Mouse (Mus musculus): ENCODE measurements around the gene Slc46a3. TPM values are rescaled to one million over a fixed set of nuclear protein-coding genes. Genes with fewer than 3 reads are reported as not detected.
A peak's percentile ranks its signal among the peaks of the same experiment; 100 is the strongest.
"Not testable (repeated sequence)": the region's sequence is repeated elsewhere in the genome, so short reads cannot be mapped to it uniquely, and the experiment has no call there.

Slc46a3 gene
- polyA plus RNA-seq, 1 experiment from 2014 or later: 2.5 TPM

- Histone ChIP-seq H3K27me3 (replicated peaks; ENCODE audit: low read depth, poor library complexity, severe bottlenecking) (no peaks in the 10 kb centered on the region), H3K36me3 (replicated peaks) (no peaks in the 10 kb centered on the region), H3K4me1 (peaks cover 11% of the 10 kb centered on the region), H3K27ac (replicated peaks) (no peak overlapping the region), H3K4me3 (no peak overlapping the region), H3K9me3 (0 out of 2 replicates have a peak, but pooled peaks cover 4% of the 10 kb centered on the region)
- DNase-seq (ENCODE audit: low spot score): no peak
- WGBS: 85% methylated on average over 12 of the region's 12 CpGs
These were observed 16.3 kb upstream of the Slc46a3 start for GRCm38 (mm10) chr5:147910807-147911509.

DNA sequence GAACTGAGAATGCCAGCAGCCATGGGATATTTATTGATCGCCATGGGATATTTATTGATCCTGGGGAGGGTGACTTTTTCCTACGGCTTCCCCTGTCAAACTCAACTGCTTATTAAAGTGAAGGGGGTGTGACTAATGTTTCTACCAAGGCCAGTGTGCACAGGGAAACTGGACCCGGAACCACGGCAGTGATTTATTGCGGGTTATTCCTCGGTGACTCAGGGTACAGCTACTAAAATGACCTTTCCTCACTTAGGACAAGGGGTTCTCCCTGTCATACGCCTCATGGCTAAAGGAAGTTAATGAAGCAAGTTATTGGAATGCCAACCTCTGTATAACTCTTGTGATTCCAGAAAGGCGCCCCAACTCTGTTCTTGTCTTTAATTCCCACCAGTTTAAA lies 13.2 kb upstream of the Slc46a3 start:
- Histone ChIP-seq H3K27me3 (replicated peaks; ENCODE audit: low read depth, poor library complexity, severe bottlenecking) (no peaks in the 10 kb centered on the region), H3K27ac (replicated peaks) (no peak overlapping the region), H3K36me3 (replicated peaks) (no peaks in the 10 kb centered on the region), H3K9me3 (0 out of 2 replicates have a peak, but pooled peaks cover 4% of the 10 kb centered on the region), H3K4me1 (no peaks in the 10 kb centered on the region), H3K4me3 (no peak overlapping the region)
- WGBS: 92% methylated on average over 8 of the region's 8 CpGs
- DNase-seq (ENCODE audit: low spot score): no peak

DNA sequence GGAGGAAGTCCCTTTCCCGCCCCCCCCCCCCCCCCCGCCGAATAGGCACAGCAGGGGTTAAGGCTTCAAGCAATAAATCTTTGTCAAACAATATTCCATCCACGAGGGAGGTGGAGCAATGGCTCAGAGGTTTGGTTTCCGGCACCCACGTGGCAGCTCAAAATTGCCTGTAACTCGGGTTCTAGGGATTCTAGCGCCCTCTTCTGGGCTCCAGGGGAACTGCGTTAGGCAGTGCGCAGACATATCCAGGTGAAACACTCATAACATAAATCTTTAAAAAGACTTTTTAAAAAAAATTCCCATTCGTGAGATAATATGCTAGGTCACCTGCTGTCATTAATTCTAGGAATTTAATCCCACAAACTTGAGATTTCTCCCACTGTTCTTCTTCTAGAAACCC lies 12.5 kb upstream of the Slc46a3 start:
- no peaks in the 10 kb centered on the region for H3K27me3 ChIP-seq (replicated peaks; ENCODE audit: low read depth, poor library complexity, severe bottlenecking)
- WGBS: 56% methylated on average over 11 of the region's 11 CpGs
- no peak for DNase-seq (ENCODE audit: low spot score)
- no peaks in the 10 kb centered on the region for H3K4me1 ChIP-seq
- H3K27ac ChIP-seq (replicated peaks): no peak overlapping the region
- 0 out of 2 replicates have a peak, but pooled peaks cover 4% of the 10 kb centered on the region for H3K9me3 ChIP-seq
- no peaks in the 10 kb centered on the region for H3K36me3 ChIP-seq (replicated peaks)
- no peak overlapping the region for H3K4me3 ChIP-seq

- Histone ChIP-seq H3K36me3 (replicated peaks) (no peaks in the 10 kb centered on the region), H3K4me1 (no peaks in the 10 kb centered on the region), H3K9me3 (no peaks in the 10 kb centered on the region), H3K27me3 (replicated peaks; ENCODE audit: low read depth, poor library complexity, severe bottlenecking) (no peaks in the 10 kb centered on the region), H3K4me3 (no peak overlapping the region), H3K27ac (replicated peaks) (no peak overlapping the region)
- WGBS: 85% methylated on average over 9 of the region's 9 CpGs
- DNase-seq (ENCODE audit: low spot score): no peak
These were observed 8.6 kb upstream of the Slc46a3 start for GRCm38 (mm10) chr5:147903166-147903565.

- Histone ChIP-seq H3K27ac (replicated peaks) (no peak overlapping the region), H3K4me1 (no peaks in the 10 kb centered on the region), H3K9me3 (no peaks in the 10 kb centered on the region), H3K36me3 (replicated peaks) (no peaks in the 10 kb centered on the region), H3K4me3 (no peak overlapping the region), H3K27me3 (replicated peaks; ENCODE audit: low read depth, poor library complexity, severe bottlenecking) (no peaks in the 10 kb centered on the region)
- DNase-seq (ENCODE audit: low spot score): no peak
- 86% methylated on average over 15 of the region's 15 CpGs for WGBS
These were observed 7.6 kb upstream of the Slc46a3 start for GRCm38 (mm10) chr5:147902008-147902757.

- 62% methylated on average over 4 of the region's 4 CpGs for WGBS
- peaks cover 17% of the 10 kb centered on the region for H3K27me3 ChIP-seq (replicated peaks; ENCODE audit: low read depth, poor library complexity, severe bottlenecking)
- DNase-seq (ENCODE audit: low spot score): no peak
- H3K4me3 ChIP-seq: no peak overlapping the region
- no peak overlapping the region for H3K27ac ChIP-seq (replicated peaks)
- H3K9me3 ChIP-seq: no peaks in the 10 kb centered on the region
- H3K36me3 ChIP-seq (replicated peaks): no peaks in the 10 kb centered on the region
- H3K4me1 ChIP-seq: peaks cover 11% of the 10 kb centered on the region
These were observed 4.4 kb upstream of the Slc46a3 start for GRCm38 (mm10) chr5:147898968-147899549.

DNA sequence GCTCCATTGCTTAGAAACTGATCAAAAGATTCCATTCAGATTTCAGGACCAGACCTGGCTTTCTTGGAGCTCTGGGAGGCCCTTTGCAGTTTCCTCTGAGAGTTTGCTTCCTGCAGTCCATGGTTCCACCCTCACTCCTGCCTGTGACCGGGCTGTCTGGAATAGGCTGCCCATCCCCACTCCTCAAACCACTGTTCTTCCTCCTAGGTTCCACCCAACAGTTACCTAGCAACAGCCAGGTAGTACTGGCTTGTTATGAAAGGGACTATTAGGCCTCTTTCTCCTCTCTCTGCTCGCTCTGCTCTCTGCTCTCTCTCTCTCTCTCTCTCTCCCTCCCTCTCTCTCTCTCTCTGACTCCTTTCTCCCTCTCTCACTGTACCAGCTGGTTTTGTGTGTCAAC lies 3.6 kb upstream of the Slc46a3 start:
- 70% methylated on average over 2 of the region's 2 CpGs for WGBS
- DNase-seq (ENCODE audit: low spot score): no peak
- Histone ChIP-seq H3K4me1 (peaks cover 19% of the 10 kb centered on the region), H3K27me3 (replicated peaks; ENCODE audit: low read depth, poor library complexity, severe bottlenecking) (peaks cover 25% of the 10 kb centered on the region), H3K9me3 (no peaks in the 10 kb centered on the region), H3K4me3 (no peak overlapping the region), H3K36me3 (replicated peaks) (no peaks in the 10 kb centered on the region), H3K27ac (replicated peaks) (no peak overlapping the region)

DNA sequence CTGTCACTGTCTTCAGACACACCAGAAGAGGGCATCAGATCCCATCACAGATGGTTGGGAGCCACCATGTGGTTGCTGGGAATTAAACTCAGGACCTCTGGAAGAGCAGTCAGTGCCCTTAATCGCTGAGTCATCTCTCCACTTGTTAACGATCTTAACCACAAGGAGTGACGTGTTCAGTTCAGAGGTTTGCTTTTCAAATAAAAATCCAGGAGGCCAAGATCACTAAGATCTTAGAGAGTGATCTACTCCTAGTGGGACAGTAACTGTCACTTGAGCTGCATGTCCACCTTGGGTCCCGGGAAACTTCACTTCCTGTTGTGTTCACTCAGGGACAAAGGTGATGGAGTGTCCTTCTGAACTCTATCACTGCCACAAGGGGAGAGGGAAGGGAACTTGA lies 1.9 kb upstream of the Slc46a3 start:
- not testable (repeated sequence) for H3K36me3 ChIP-seq (replicated peaks); H3K4me3 ChIP-seq; H3K27ac ChIP-seq (replicated peaks); DNase-seq (ENCODE audit: low spot score); H3K9me3 ChIP-seq
- 90% methylated on average over 4 of the region's 4 CpGs for WGBS
- Histone ChIP-seq H3K4me1 (peaks cover 25% of the 10 kb centered on the region), H3K27me3 (replicated peaks; ENCODE audit: low read depth, poor library complexity, severe bottlenecking) (peaks cover 42% of the 10 kb centered on the region)

- Histone ChIP-seq H3K27ac (replicated peaks) (no peak overlapping the region), H3K4me3 (peak overlapping the region; percentile 74), H3K36me3 (replicated peaks) (no peaks in the 10 kb centered on the region), H3K27me3 (replicated peaks; ENCODE audit: low read depth, poor library complexity, severe bottlenecking) (peaks cover 42% of the 10 kb centered on the region), H3K4me1 (peaks cover 25% of the 10 kb centered on the region), H3K9me3 (no peaks in the 10 kb centered on the region)
- peak; percentile 35 for DNase-seq (ENCODE audit: low spot score)
- WGBS: 23% methylated on average over 16 of the region's 16 CpGs
These were observed 1.0 kb upstream of the Slc46a3 start for GRCm38 (mm10) chr5:147895436-147896198.

GRCm38 (mm10) chr5:147893766-147894454 lies 705 bp downstream of the Slc46a3 start:
- Histone ChIP-seq H3K36me3 (replicated peaks) (no peaks in the 10 kb centered on the region), H3K27me3 (replicated peaks; ENCODE audit: low read depth, poor library complexity, severe bottlenecking) (peaks cover 42% of the 10 kb centered on the region), H3K4me1 (peaks cover 25% of the 10 kb centered on the region), H3K4me3 (peak overlapping the region; percentile 74), H3K27ac (replicated peaks) (no peak overlapping the region), H3K9me3 (no peaks in the 10 kb centered on the region)
- 3% methylated on average over 25 of the region's 25 CpGs for WGBS
- no peak for DNase-seq (ENCODE audit: low spot score)

DNA sequence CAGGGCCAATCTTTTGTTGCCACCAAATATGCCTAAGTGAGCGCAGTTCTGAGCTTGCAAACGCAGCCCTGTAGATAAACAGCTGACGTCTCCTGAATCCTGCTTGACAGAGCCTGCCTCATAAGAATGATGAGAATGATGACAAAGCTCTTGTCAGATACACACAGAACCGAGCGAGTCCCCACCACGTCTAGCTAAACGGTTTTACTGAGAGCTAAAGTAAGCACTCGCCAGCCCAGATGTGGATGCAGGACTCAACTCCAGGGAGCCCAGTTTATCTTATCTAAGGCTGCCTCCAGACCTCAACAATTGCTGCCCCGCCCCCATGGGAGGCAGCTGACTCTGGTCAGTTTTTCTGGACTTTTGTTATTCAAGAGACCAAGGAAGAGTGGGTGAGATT lies 1.5 kb downstream of the Slc46a3 start:
- no peak overlapping the region for H3K4me3 ChIP-seq
- no peak for DNase-seq (ENCODE audit: low spot score)

GRCm38 (mm10) chr5:147892735-147893134 lies 1.9 kb downstream of the Slc46a3 start:
- DNase-seq (ENCODE audit: low spot score): no peak
- WGBS: 30% methylated on average over 6 of the region's 6 CpGs
- H3K4me3 ChIP-seq: no peak overlapping the region
- no peak overlapping the region for H3K27ac ChIP-seq (replicated peaks)
- H3K27me3 ChIP-seq (replicated peaks; ENCODE audit: low read depth, poor library complexity, severe bottlenecking): peaks cover 42% of the 10 kb centered on the region
- H3K4me1 ChIP-seq: peaks cover 25% of the 10 kb centered on the region
- H3K9me3 ChIP-seq: no peaks in the 10 kb centered on the region
- no peaks in the 10 kb centered on the region for H3K36me3 ChIP-seq (replicated peaks)

More for the DNA sequence above, 1.5 kb downstream of the Slc46a3 start:
- 13% methylated on average over 9 of the region's 9 CpGs for WGBS
- Histone ChIP-seq H3K9me3 (no peaks in the 10 kb centered on the region), H3K27ac (replicated peaks) (no peak overlapping the region), H3K4me1 (peaks cover 25% of the 10 kb centered on the region), H3K27me3 (replicated peaks; ENCODE audit: low read depth, poor library complexity, severe bottlenecking) (peaks cover 42% of the 10 kb centered on the region), H3K36me3 (replicated peaks) (no peaks in the 10 kb centered on the region)
